Mouse (Mus musculus) large intestine, adult 2 months (tissue): ENCODE results near the gene Hadh. TPM values are rescaled to one million over a fixed set of nuclear protein-coding genes. Genes with fewer than 3 reads are reported as not detected.

Experiments used
- DNase-seq: peaks from one replicate; pipeline ENCODE4 v3.0.0-alpha.2; 2012; ENCODE audit warnings: low read depth, low spot score
- WGBS: fragments of 180-500 bp; shearing (Covaris S2); methylation state at CpG from one replicate; pipeline ENCODE4 v1.1.7; 2018; 5-methylcytosine and 5-hydroxymethylcytosine counted together
- polyA plus RNA-seq: library from polyadenylated mRNA; depleted of rRNA; stranded (reverse); fragments of >200 nt; gene quantifications from 2 replicates; pipeline ENCODE4 v1.2.3, GENCODE M21; 2012; rRNA removed

Gene Hadh
- polyA plus RNA-seq, result 210 and 377 TPM in 2 replicates

GRCm38 (mm10) chr3:131271559-131272373 is at the start of gene Hadh:
Hadh (minus strand) TSS chr3:131272101.
- under 1% methylated on average over 54 of the region's 54 CpGs for WGBS

GRCm38 (mm10) chr3:131320184-131320583 is 48.3 kb upstream of the Hadh start:
- no peak for DNase-seq
- 16% methylated on average over 3 of the region's 3 CpGs for WGBS

More at GRCm38 (mm10) chr3:131271559-131272373, at the start of gene Hadh:
- DNase-seq, result peak; percentile 60

- 59% methylated on average over 2 of the region's 2 CpGs for WGBS
- no peak for DNase-seq
Observed at GRCm38 (mm10) chr3:131318211-131318610, 46.3 kb upstream of the Hadh start.

- 92% methylated on average over 1 of the region's 1 CpGs for WGBS
- DNase-seq, result no peak
Observed at GRCm38 (mm10) chr3:131317126-131317525, 45.2 kb upstream of the Hadh start.

GRCm38 (mm10) chr3:131315957-131316510 is 44.1 kb upstream of the Hadh start:
- no peak for DNase-seq
- 64% methylated on average over 4 of the region's 4 CpGs for WGBS

- 30% methylated on average over 9 of the region's 9 CpGs for WGBS
- no peak for DNase-seq
Observed at GRCm38 (mm10) chr3:131312340-131312739, 40.4 kb upstream of the Hadh start.

- WGBS, result 52% methylated on average over 4 of the region's 4 CpGs
- no peak for DNase-seq
Observed at GRCm38 (mm10) chr3:131310572-131310971, 38.7 kb upstream of the Hadh start.

GRCm38 (mm10) chr3:131307811-131308210 is 35.9 kb upstream of the Hadh start:
- no peak for DNase-seq
- WGBS, result 88% methylated on average over 3 of the region's 3 CpGs

GRCm38 (mm10) chr3:131306255-131306654 is 34.4 kb upstream of the Hadh start:
- WGBS, result 91% methylated on average over 7 of the region's 7 CpGs
- no peak for DNase-seq

GRCm38 (mm10) chr3:131303320-131303714 is 31.4 kb upstream of the Hadh start:
- WGBS, result 18% methylated on average over 5 of the region's 5 CpGs
- DNase-seq, result no peak

- WGBS, result 3% methylated on average over 71 of the region's 71 CpGs
- no peak for DNase-seq
Observed at GRCm38 (mm10) chr3:131302452-131303319, 30.8 kb upstream of the Hadh start, which contains the start of gene Cyp2u1. Cyp2u1 (minus strand) TSS chr3:131303227.

- no peak for DNase-seq
- 4% methylated on average over 6 of the region's 6 CpGs for WGBS
Observed at GRCm38 (mm10) chr3:131299908-131300307, 28.0 kb upstream of the Hadh start.

- 66% methylated on average over 9 of the region's 9 CpGs for WGBS
- DNase-seq, result no peak
Observed at GRCm38 (mm10) chr3:131299078-131299477, 27.2 kb upstream of the Hadh start.

- DNase-seq, result no peak
- WGBS, result 92% methylated on average over 7 of the region's 7 CpGs
Observed at GRCm38 (mm10) chr3:131296893-131297292, 25.0 kb upstream of the Hadh start.

- no peak for DNase-seq
- WGBS, result 78% methylated on average over 12 of the region's 12 CpGs
Observed at GRCm38 (mm10) chr3:131295513-131296200, 23.8 kb upstream of the Hadh start.

- WGBS, result 66% methylated on average over 3 of the region's 3 CpGs
- no peak for DNase-seq
Observed at GRCm38 (mm10) chr3:131294503-131294902, 22.6 kb upstream of the Hadh start.

- 49% methylated on average over 3 of the region's 3 CpGs for WGBS
- DNase-seq, result no peak
Observed at GRCm38 (mm10) chr3:131292959-131293358, 21.1 kb upstream of the Hadh start.

- no peak for DNase-seq
- WGBS, result 30% methylated on average over 2 of the region's 2 CpGs
Observed at GRCm38 (mm10) chr3:131292349-131292748, 20.4 kb upstream of the Hadh start.

GRCm38 (mm10) chr3:131291890-131292289 is 20.0 kb upstream of the Hadh start:
- 78% methylated on average over 4 of the region's 4 CpGs for WGBS
- DNase-seq, result no peak

- DNase-seq, result no peak
- 41% methylated on average over 4 of the region's 4 CpGs for WGBS
Observed at GRCm38 (mm10) chr3:131274151-131274550, 2.2 kb upstream of the Hadh start.
